Mouse (Mus musculus): ENCODE measurements around the gene Tfeb.

Tfeb gene

DNA sequence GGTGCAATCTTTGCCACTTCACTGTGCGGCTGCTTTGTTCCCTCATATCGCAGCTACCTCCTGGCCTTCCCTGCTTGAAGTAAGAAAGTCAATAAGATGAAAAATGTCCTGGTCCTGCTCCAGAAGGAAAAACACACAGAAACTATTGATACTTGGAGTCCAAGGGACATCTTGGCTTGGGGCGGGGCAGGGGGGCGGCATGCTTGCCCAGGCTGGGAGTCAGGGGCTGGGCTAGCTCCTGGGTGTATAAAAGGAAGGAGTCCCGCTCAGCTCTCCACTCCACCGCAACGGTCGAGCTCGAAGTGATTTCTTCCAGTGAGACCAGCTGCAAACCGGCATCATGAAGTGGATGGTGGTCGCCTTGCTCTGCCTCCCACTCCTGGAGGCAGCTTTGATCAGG, 10.3 kb upstream of the Tfeb start, which contains the start of gene Pgc:
TSS of gene Pgc (plus strand) at position 277 of the 400 bp plus-strand sequence.
- peaks cover 39% of the 10 kb centered on the region for H3K4me1 ChIP-seq (replicated peaks; ENCODE audit: low read depth, low read length)
- TF ChIP-seq POU5F1 (IDR thresholded peaks at IDR 0.05; ENCODE audit: borderline replicate concordance, low read length) (no peak), CTCF (conservative IDR thresholded peaks at IDR 0.05; ENCODE audit: low read length) (no peak), NANOG (IDR thresholded peaks at IDR 0.05; ENCODE audit: borderline replicate concordance, low read length) (no peak)
- peak within 1 kb of the TSS; percentile 32; the same call in 1 of the 2 replicates for H3K4me3 ChIP-seq (replicated peaks; ENCODE audit: low read length)
- no peaks in the 10 kb centered on the region for H3K36me3 ChIP-seq (ENCODE audit: insufficient read depth, low read length)
- peaks cover 48% of the 10 kb centered on the region for H3K27me3 ChIP-seq (ENCODE audit: insufficient read depth, low read length)
- no peaks in the 10 kb centered on the region for H3K9me3 ChIP-seq (ENCODE audit: low read length)

DNA sequence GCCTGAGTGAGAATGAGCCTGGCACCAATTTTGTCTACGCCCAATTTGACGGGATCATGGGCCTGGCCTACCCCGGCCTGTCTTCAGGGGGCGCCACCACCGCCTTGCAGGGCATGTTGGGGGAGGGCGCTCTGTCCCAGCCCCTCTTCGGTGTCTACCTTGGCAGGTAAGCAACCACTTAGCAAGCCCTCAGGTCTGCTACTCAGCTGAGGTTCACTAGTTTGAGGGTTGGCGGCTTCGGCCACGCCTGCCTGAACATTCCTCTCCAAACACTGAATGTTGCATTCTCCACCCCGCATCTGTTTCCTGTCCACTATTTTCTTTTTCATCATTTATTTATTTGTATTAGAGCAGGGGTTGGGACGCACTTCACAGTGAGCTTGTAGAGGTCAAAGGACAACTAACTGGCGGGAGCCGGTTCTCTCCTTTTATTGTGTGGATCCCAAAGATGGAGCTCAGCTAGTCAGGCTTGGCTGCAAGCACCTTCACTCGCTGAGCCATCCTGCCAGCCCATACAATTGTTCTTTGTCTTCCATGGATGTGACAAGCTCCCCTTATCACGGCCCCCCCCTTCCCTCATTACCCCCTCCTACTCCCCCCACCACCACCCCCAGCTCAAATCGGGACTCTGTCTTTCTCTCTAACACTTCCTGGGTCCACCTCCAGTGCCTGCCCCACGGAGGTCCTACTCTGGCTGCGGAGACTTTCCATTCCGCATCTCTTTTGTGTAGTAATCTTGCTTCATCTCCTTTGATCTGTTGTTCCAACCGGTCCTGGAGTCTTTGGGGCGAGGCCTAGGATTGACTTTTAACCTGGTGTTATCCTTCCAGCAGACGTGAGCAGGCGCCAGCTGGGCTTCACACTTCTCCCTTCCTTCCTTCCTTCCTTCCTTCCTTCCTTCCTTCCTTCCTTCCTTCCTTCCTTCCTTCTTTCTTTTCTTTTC, 5.9 kb upstream of the Tfeb start:
- peaks cover 28% of the 10 kb centered on the region for H3K27me3 ChIP-seq (ENCODE audit: insufficient read depth, low read length)
- H3K9me3 ChIP-seq (ENCODE audit: low read length): no peaks in the 10 kb centered on the region
- peak overlapping the region; percentile 11; the same call in 1 of the 2 replicates for H3K4me3 ChIP-seq (replicated peaks; ENCODE audit: low read length)
- TF ChIP-seq POU5F1 (IDR thresholded peaks at IDR 0.05; ENCODE audit: borderline replicate concordance, low read length) (no peak), CTCF (conservative IDR thresholded peaks at IDR 0.05; ENCODE audit: low read length) (peak; percentile 69)
- peaks cover 80% of the 10 kb centered on the region for H3K4me1 ChIP-seq (replicated peaks; ENCODE audit: low read depth, low read length)
- no peaks in the 10 kb centered on the region for H3K36me3 ChIP-seq (ENCODE audit: insufficient read depth, low read length)

GRCm38 (mm10) chr17:47735553-47736100, 1.2 kb upstream of the Tfeb start:
- Histone ChIP-seq H3K4me3 (replicated peaks; ENCODE audit: low read length) (peak overlapping the region; percentile 42), H3K9me3 (ENCODE audit: low read length) (no peaks in the 10 kb centered on the region), H3K4me1 (replicated peaks; ENCODE audit: low read depth, low read length) (peaks cover 77% of the 10 kb centered on the region), H3K27me3 (ENCODE audit: insufficient read depth, low read length) (no peaks in the 10 kb centered on the region), H3K36me3 (ENCODE audit: insufficient read depth, low read length) (no peaks in the 10 kb centered on the region)
- TF ChIP-seq CTCF (conservative IDR thresholded peaks at IDR 0.05; ENCODE audit: low read length) (no peak), NANOG (IDR thresholded peaks at IDR 0.05; ENCODE audit: borderline replicate concordance, low read length) (no peak), POU5F1 (IDR thresholded peaks at IDR 0.05; ENCODE audit: borderline replicate concordance, low read length) (no peak)

DNA sequence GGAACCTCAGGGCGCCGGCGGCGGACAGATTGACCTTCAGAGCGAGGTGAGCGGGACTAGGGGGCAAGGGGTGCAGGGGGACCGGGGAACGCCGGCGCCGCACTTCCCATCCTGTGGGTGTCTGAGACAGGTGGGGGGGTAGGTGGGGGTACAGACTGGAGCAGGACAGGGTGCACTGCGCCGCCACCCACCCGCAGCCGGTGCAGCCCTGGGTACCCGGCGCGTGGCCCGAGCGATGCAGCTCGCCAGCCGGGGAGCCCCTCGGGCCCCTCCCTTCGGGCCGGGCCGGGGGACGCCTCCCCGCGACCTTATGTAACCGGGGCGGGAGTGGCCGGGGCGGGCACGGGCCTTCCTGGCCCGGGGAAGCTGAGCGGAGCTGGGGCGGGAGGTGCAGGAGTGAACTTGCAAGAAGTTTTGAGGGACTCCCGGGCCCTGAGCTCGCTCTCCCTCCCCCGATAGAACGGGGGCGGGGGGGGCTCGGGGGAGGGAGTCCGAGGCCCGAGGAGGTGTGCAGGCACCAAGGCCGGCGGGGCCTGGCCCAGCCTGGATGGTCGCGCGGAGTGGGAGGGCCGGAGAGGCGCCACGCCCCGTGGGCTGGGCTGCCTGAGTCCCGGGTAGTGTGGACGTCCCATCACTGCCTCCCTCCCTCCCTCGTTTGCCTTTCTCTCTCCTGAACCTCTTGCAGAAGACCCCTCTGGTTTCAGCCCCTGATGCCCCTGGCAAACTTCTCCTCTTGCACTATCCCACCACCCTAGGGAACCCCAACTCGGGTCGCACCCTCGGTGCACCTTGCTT, 638 bp downstream of the Tfeb start:
- TF ChIP-seq CTCF (conservative IDR thresholded peaks at IDR 0.05; ENCODE audit: low read length): no peak
- TF ChIP-seq NANOG (IDR thresholded peaks at IDR 0.05; ENCODE audit: borderline replicate concordance, low read length): no peak
- no peak for TF ChIP-seq POU5F1 (IDR thresholded peaks at IDR 0.05; ENCODE audit: borderline replicate concordance, low read length)

GRCm38 (mm10) chr17:47738066-47738878, 1.4 kb downstream of the Tfeb start:
- Histone ChIP-seq H3K9me3 (ENCODE audit: low read length) (no peaks in the 10 kb centered on the region), H3K4me3 (replicated peaks; ENCODE audit: low read length) (peak overlapping the region; percentile 93), H3K4me1 (replicated peaks; ENCODE audit: low read depth, low read length) (peaks cover 80% of the 10 kb centered on the region), H3K36me3 (ENCODE audit: insufficient read depth, low read length) (no peaks in the 10 kb centered on the region), H3K27me3 (ENCODE audit: insufficient read depth, low read length) (no peaks in the 10 kb centered on the region)
- TF ChIP-seq CTCF (conservative IDR thresholded peaks at IDR 0.05; ENCODE audit: low read length) (no peak), NANOG (IDR thresholded peaks at IDR 0.05; ENCODE audit: borderline replicate concordance, low read length) (no peak), POU5F1 (IDR thresholded peaks at IDR 0.05; ENCODE audit: borderline replicate concordance, low read length) (no peak)

More for the DNA sequence above, 638 bp downstream of the Tfeb start:
- Histone ChIP-seq H3K36me3 (ENCODE audit: insufficient read depth, low read length) (no peaks in the 10 kb centered on the region), H3K4me3 (replicated peaks; ENCODE audit: low read length) (peak overlapping the region; percentile 93), H3K27me3 (ENCODE audit: insufficient read depth, low read length) (no peaks in the 10 kb centered on the region), H3K4me1 (replicated peaks; ENCODE audit: low read depth, low read length) (peaks cover 80% of the 10 kb centered on the region), H3K9me3 (ENCODE audit: low read length) (no peaks in the 10 kb centered on the region)

DNA sequence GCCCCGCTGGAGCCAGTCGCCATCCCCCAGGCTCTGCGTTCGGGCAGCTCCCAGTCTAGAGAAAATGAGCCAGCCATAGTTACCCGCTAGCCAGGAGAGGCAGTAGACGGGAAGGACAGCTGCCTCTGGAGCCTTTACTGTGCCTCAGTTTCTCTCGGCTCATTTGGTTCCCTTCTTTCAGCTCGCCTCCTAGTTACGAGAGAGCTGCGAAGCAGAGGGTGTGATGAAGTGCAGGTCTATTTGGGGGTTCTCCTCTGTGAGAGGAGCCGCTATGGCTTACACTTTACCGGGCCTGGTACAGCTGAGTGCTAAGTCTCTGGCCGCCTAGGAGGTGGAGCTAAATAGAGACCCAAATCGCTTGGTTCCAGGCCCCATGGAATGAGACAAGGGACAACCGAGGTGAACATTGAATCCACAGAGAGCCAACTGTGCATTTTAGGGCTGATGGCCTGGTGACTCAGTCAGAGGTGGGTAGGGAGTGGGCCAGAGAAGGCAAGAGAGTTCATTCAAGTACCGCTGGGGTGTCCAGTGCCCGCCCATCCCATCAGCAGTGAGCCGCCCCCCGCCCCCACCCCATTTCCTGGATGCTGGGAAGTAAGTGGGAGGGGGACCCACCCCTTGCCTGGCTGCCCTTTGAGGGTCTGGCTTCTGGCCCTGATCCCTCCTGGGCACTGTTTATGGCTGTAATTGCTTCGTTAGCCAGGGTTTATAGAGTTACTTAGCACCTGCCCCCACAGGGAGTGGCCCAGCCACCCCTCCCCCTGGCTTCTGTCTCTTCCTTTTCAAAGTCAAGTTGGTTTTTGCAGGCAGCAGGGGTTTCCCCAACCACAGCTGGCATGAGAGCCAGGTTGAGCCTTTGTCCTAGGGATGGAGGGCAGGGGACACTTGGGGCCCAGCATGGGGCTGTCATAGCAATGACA, 2.3 kb downstream of the Tfeb start:
- H3K27me3 ChIP-seq (ENCODE audit: insufficient read depth, low read length): no peaks in the 10 kb centered on the region

DNA sequence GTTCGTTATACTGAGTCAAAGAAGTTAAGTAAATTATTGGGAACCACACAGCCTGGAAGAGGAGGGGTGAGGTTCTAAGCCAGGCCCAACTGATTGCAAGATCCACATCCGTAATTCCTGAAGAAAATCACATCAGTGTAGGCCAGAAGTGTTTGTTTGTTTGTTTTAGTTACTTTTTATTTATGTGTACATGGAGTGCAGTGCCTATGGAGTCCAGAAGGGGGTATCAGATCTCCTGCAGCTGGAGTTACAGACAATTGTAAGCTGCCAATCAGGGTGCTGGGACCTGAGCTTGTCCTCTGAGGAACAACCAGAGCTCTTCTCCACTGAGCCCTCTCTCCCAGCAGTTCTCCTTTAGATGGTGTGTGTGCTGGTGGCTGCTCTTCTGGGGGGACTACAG, 3.4 kb downstream of the Tfeb start:
- TF ChIP-seq CTCF (conservative IDR thresholded peaks at IDR 0.05; ENCODE audit: low read length) (peak; percentile 54), POU5F1 (IDR thresholded peaks at IDR 0.05; ENCODE audit: borderline replicate concordance, low read length) (no peak), NANOG (IDR thresholded peaks at IDR 0.05; ENCODE audit: borderline replicate concordance, low read length) (no peak)
- H3K27me3 ChIP-seq (ENCODE audit: insufficient read depth, low read length): no peaks in the 10 kb centered on the region
- H3K9me3 ChIP-seq (ENCODE audit: low read length): no peaks in the 10 kb centered on the region
- H3K4me3 ChIP-seq (replicated peaks; ENCODE audit: low read length): peak overlapping the region; percentile 93
- no peaks in the 10 kb centered on the region for H3K36me3 ChIP-seq (ENCODE audit: insufficient read depth, low read length)
- peaks cover 75% of the 10 kb centered on the region for H3K4me1 ChIP-seq (replicated peaks; ENCODE audit: low read depth, low read length)

More for the DNA sequence above, 2.3 kb downstream of the Tfeb start:
- Histone ChIP-seq H3K4me1 (replicated peaks; ENCODE audit: low read depth, low read length) (peaks cover 80% of the 10 kb centered on the region), H3K9me3 (ENCODE audit: low read length) (no peaks in the 10 kb centered on the region), H3K36me3 (ENCODE audit: insufficient read depth, low read length) (no peaks in the 10 kb centered on the region), H3K4me3 (replicated peaks; ENCODE audit: low read length) (peak overlapping the region; percentile 93)
- TF ChIP-seq CTCF (conservative IDR thresholded peaks at IDR 0.05; ENCODE audit: low read length): no peak
- TF ChIP-seq POU5F1 (IDR thresholded peaks at IDR 0.05; ENCODE audit: borderline replicate concordance, low read length): no peak
- TF ChIP-seq NANOG (IDR thresholded peaks at IDR 0.05; ENCODE audit: borderline replicate concordance, low read length): no peak
